Mouse (Mus musculus): ENCODE measurements around the gene Loxl1.

GRCm38 (mm10) chr9:58361956-58362355, 49.0 kb upstream of the Loxl1 start:
- no peak for TF ChIP-seq GATA1 (IDR thresholded peaks at IDR 0.05; ENCODE audit: borderline replicate concordance, low read length)
- TF ChIP-seq FLI1 (IDR thresholded peaks at IDR 0.05; ENCODE audit: low read length): no peak
